Mouse (Mus musculus): Measurements from ENCODE around the gene Ptprs. TPM values are rescaled to one million over a fixed set of nuclear protein-coding genes. Genes with fewer than 3 reads are reported as not detected.

Gene Ptprs
- total and polyA plus RNA-seq, 3 experiments = 51.6 to 324 (median 80.9) TPM

DNA sequence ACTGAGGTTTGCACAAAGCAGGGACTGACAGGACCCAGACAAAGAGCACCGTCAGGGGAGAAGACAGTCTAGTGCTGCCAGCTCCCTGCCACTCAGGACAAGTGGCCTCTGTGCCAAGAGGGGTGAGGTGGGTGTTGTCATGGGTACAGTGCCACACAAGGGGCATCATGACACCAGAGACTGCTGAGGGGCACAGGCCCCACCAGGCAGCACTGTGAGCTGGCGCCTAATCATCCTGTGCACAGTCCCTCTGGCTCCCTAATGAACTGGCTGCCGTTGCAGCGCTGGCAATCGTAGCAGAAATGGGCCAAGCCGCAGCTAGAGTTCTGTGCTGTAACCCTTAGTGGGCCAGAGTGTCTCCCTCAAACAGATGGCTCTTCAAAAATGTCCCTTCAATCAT, 96.0 kb downstream of the Ptprs start:
- DNase-seq (ENCODE audit: low read depth, low spot score) = no peak
- TF ChIP-seq KAT2A (conservative IDR thresholded peaks at IDR 0.05; ENCODE audit: low read depth, low read length) = no peak
- no peak for TF ChIP-seq GATA1 (IDR thresholded peaks at IDR 0.05; ENCODE audit: low read depth, low read length)
- no peak for TF ChIP-seq POLR2AphosphoS2 (IDR thresholded peaks at IDR 0.05; ENCODE audit: low read length)
- no peak for TF ChIP-seq GABPA (IDR thresholded peaks at IDR 0.05; ENCODE audit: low read depth, low read length)
- TF ChIP-seq TAL1 (IDR thresholded peaks at IDR 0.05; ENCODE audit: low read length) = no peak
- TF ChIP-seq E2F4 (IDR thresholded peaks at IDR 0.05; ENCODE audit: borderline replicate concordance, low read depth, low read length) = no peak
- TF ChIP-seq MAFK (IDR thresholded peaks at IDR 0.05; ENCODE audit: borderline replicate concordance, low read depth, low read length) = no peak
- no peak for TF ChIP-seq MYB (IDR thresholded peaks at IDR 0.05; ENCODE audit: low read depth, low read length)
- no peak for TF ChIP-seq POLR2AphosphoS5 (IDR thresholded peaks at IDR 0.05; ENCODE audit: borderline replicate concordance, low read depth, low read length)
- no peak for TF ChIP-seq CHD2 (IDR thresholded peaks at IDR 0.05; ENCODE audit: low read length)
- TF ChIP-seq CTCF (IDR thresholded peaks at IDR 0.05 in 2 of 3, conservative IDR thresholded peaks at IDR 0.05 in 1 of 3; ENCODE audit: control insufficient read depth in 1 of 3, insufficient read depth in 1 of 3, low read depth in 2 of 3, low read length in 3 of 3, poor library complexity in 1 of 3, severe bottlenecking in 1 of 3) = no peak
- TF ChIP-seq USF1 (IDR thresholded peaks at IDR 0.05; ENCODE audit: low read depth, low read length) = no peak
- no peak for TF ChIP-seq JUND (IDR thresholded peaks at IDR 0.05; ENCODE audit: low read depth, low read length)
- no peak for TF ChIP-seq ETS1 (IDR thresholded peaks at IDR 0.05; ENCODE audit: low read depth, low read length)
- no peak for TF ChIP-seq MAZ (IDR thresholded peaks at IDR 0.05; ENCODE audit: low read depth, low read length)
- TF ChIP-seq USF2 (IDR thresholded peaks at IDR 0.05; ENCODE audit: borderline replicate concordance in 1 of 2, insufficient read depth in 1 of 2, low read depth in 1 of 2, low read length in 2 of 2) = no peak
- no peaks in the 10 kb centered on the region; a peak in 1 of 4 replicates for H3K36me3 ChIP-seq (ENCODE audit: control insufficient read depth in 1 of 2, insufficient read depth in 2 of 2, low read length in 2 of 2)

DNA sequence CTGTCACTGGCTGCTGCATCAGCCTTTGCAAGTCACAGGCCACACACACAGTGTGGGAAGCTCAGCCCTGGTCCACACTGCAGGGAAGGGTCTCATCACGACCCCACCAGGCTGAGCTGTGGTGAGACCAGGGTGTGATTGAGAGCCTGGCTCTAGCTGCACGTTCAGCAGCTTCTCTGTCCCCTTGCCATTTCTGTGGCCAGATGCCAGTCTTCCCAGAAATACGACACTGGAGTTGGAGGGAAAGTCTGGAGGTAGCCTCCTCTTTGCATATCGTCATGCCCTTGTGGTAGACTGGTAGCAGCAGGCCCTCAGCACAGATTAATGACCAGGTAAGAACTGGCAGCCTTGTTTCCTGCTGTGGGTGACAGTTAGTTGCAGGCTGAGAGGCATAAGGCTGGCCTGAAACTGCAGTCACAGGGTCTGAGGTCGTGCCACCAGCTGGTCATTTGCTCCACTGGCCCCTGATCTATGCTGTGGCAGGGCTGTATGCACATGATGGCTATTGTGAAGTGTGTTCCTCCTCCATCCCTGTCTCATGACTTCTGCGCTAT, 96.9 kb downstream of the Ptprs start:
- no peaks in the 10 kb centered on the region for H3K27me3 ChIP-seq (ENCODE audit: control insufficient read depth in 1 of 2, insufficient read depth in 2 of 2, low read length in 2 of 2)
- no peaks in the 10 kb centered on the region for H3K9me3 ChIP-seq (replicated peaks; ENCODE audit: insufficient read depth, low read length)
- H3K4me1 ChIP-seq (ENCODE audit: control insufficient read depth in 1 of 2, insufficient read depth in 2 of 2, low read length in 2 of 2) = no peaks in the 10 kb centered on the region
- no peaks in the 10 kb centered on the region; a peak in 1 of 4 replicates for H3K36me3 ChIP-seq (ENCODE audit: control insufficient read depth in 1 of 2, insufficient read depth in 2 of 2, low read length in 2 of 2)
- H3K9ac ChIP-seq (ENCODE audit: control insufficient read depth, low read depth, low read length, poor library complexity, severe bottlenecking) = no peak overlapping the region
- TF ChIP-seq MEF2A (IDR thresholded peaks at IDR 0.05; ENCODE audit: extremely low read depth, insufficient replicate concordance, low read depth, low read length, poor library complexity, severe bottlenecking) = no peak
- TF ChIP-seq UBTF (IDR thresholded peaks at IDR 0.05; ENCODE audit: borderline replicate concordance, insufficient read depth, low read depth, low read length) = no peak
- TF ChIP-seq SIN3A (IDR thresholded peaks at IDR 0.05; ENCODE audit: low read length) = no peak
- TF ChIP-seq NELFE (IDR thresholded peaks at IDR 0.05; ENCODE audit: low read depth, low read length) = no peak
- TF ChIP-seq POLR2AphosphoS2 (IDR thresholded peaks at IDR 0.05; ENCODE audit: low read length) = no peak
- TF ChIP-seq USF2 (IDR thresholded peaks at IDR 0.05; ENCODE audit: borderline replicate concordance in 1 of 2, insufficient read depth in 1 of 2, low read depth in 1 of 2, low read length in 2 of 2) = no peak
- TF ChIP-seq MYC (IDR thresholded peaks at IDR 0.05; ENCODE audit: low read depth, low read length) = no peak
- TF ChIP-seq ZC3H11A (IDR thresholded peaks at IDR 0.05; ENCODE audit: low read depth, low read length) = no peak
- TF ChIP-seq JUND (IDR thresholded peaks at IDR 0.05; ENCODE audit: low read depth, low read length) = no peak
- no peak for TF ChIP-seq MAFK (IDR thresholded peaks at IDR 0.05; ENCODE audit: borderline replicate concordance, low read depth, low read length)
- no peak for TF ChIP-seq TAL1 (IDR thresholded peaks at IDR 0.05; ENCODE audit: low read length)
- no peak for TF ChIP-seq GATA1 (IDR thresholded peaks at IDR 0.05; ENCODE audit: low read depth, low read length)
- no peak for TF ChIP-seq HCFC1 (IDR thresholded peaks at IDR 0.05; ENCODE audit: low read depth, low read length)
- no peak for TF ChIP-seq CTCF (IDR thresholded peaks at IDR 0.05 in 2 of 3, conservative IDR thresholded peaks at IDR 0.05 in 1 of 3; ENCODE audit: control insufficient read depth in 1 of 3, insufficient read depth in 1 of 3, low read depth in 2 of 3, low read length in 3 of 3, poor library complexity in 1 of 3, severe bottlenecking in 1 of 3)
- no peak for TF ChIP-seq CHD1 (IDR thresholded peaks at IDR 0.05; ENCODE audit: low read depth, low read length)
- no peak for TF ChIP-seq MAX (IDR thresholded peaks at IDR 0.05; ENCODE audit: low read length)
- TF ChIP-seq CHD2 (IDR thresholded peaks at IDR 0.05; ENCODE audit: low read length) = no peak
- no peak for TF ChIP-seq EP300 (IDR thresholded peaks at IDR 0.05; ENCODE audit: low read depth in 1 of 2, low read length in 2 of 2)
- no peak overlapping the region for H3K4me3 ChIP-seq (ENCODE audit: control insufficient read depth in 1 of 2, insufficient read depth in 1 of 2, low read depth in 2 of 2, low read length in 2 of 2)
- H3K27ac ChIP-seq (ENCODE audit: control insufficient read depth, low read depth, low read length) = no peak overlapping the region
- DNase-seq (ENCODE audit: low read depth, low spot score) = no peak
- no peaks in the 10 kb centered on the region for H3K79me2 ChIP-seq (ENCODE audit: control insufficient read depth, insufficient read depth, low read length, poor library complexity)

More for the DNA sequence above, 96.0 kb downstream of the Ptprs start:
- H3K27me3 ChIP-seq (ENCODE audit: control insufficient read depth in 1 of 2, insufficient read depth in 2 of 2, low read length in 2 of 2) = no peaks in the 10 kb centered on the region
- no peaks in the 10 kb centered on the region for H3K4me1 ChIP-seq (ENCODE audit: control insufficient read depth in 1 of 2, insufficient read depth in 2 of 2, low read length in 2 of 2)
- H3K9me3 ChIP-seq (replicated peaks; ENCODE audit: insufficient read depth, low read length) = no peaks in the 10 kb centered on the region
- H3K9ac ChIP-seq (ENCODE audit: control insufficient read depth, low read depth, low read length, poor library complexity, severe bottlenecking) = no peak overlapping the region
- no peak overlapping the region for H3K4me3 ChIP-seq (ENCODE audit: control insufficient read depth in 1 of 2, insufficient read depth in 1 of 2, low read depth in 2 of 2, low read length in 2 of 2)
- H3K79me2 ChIP-seq (ENCODE audit: control insufficient read depth, insufficient read depth, low read length, poor library complexity) = no peaks in the 10 kb centered on the region
- H3K27ac ChIP-seq (ENCODE audit: control insufficient read depth, low read depth, low read length) = no peak overlapping the region
